Mouse (Mus musculus): ENCODE results near the gene Prr9.

DNA sequence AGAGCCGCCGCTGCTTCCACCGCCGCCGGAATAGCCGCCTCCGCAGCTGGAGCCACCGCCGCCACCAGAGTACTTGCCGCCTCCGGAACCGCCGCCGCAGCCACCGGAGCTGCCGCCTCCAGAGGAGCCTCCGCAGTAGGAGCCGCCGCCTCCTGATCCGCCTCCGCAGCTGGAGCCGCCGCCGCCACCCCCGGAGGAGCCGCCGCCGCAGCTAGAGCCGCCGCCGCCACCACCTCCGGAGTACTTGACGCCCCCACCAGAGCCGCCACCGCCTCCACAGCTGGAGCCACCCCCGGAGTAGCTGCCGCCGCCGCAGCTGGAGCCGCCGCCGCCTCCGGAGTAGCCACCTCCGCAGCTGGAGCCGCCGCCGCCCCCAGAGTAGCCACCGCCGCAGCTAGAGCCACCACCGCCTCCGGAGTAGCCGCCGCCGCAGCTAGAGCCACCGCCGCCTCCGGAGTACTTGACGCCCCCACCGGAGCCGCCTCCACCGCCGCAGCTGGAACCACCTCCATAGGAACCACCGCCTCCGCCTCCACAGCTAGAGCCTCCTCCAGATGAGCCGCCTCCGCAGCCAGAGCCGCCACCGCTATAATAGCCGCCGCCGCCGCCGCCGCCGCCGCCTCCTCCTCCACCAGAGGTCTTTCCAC, 42.3 kb downstream of the Prr9 start:
- TF ChIP-seq TBP (IDR thresholded peaks at IDR 0.05; ENCODE audit: low read depth, low read length) (no peak), CTCF (IDR thresholded peaks at IDR 0.05 in 2 of 3, conservative IDR thresholded peaks at IDR 0.05 in 1 of 3; ENCODE audit: control insufficient read depth in 1 of 3, insufficient read depth in 1 of 3, low read depth in 2 of 3, low read length in 3 of 3, poor library complexity in 1 of 3, severe bottlenecking in 1 of 3) (no peak), POLR2A (IDR thresholded peaks at IDR 0.05; ENCODE audit: control insufficient read depth in 1 of 2, insufficient read depth in 1 of 2, low read depth in 1 of 2, low read length in 2 of 2, poor library complexity in 1 of 2) (no peak), MYC (IDR thresholded peaks at IDR 0.05; ENCODE audit: low read depth, low read length) (no peak), ZKSCAN1 (IDR thresholded peaks at IDR 0.05; ENCODE audit: low read depth, low read length) (no peak), JUND (IDR thresholded peaks at IDR 0.05; ENCODE audit: low read depth, low read length) (no peak)

All from MEL (cell line).